Comparison of ENCODE assay signal across 8 mouse cellular contexts in the genomic region with DNA sequence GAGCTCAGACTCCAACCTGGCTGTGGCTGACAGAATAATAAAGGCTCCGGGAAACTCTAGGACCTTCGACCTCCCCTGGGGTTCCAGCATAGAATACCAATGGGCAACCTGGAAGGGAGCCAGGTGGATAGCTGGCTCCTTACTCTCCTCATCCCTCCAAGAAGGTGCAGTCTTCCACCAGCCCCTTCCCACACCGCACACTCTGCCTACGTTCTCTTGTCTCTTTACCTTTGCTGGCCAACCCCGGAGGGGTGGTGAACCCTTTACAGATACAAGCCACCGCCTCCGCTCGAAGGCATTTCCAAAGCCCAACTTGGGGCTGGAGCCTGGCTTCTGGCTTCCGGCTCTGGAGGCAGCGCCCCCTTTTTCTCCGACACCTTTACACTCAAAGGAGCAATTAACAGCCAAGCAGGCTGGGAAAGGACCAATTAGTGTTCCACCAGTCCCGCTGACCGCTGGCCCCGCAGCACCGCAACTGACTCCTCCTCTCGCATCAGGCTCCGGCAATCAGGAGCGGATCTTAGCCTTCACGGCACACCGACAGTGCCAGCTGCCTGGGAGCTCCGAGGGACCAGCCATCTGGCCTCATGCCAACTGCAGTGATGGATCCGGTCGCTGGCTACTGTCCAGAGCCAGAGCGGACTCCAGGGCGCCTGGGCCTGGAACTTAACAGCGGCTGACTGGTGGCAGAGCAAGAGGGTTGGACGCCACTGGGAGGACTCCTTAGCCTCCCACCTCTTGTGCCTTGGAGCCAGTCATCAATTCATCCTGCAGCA. TPM values are rescaled to one million over a fixed set of nuclear protein-coding genes. Genes with fewer than 3 reads are reported as not detected.
DNase-seq lines count a peak whose midpoint lies in the region; ATAC-seq and TF ChIP-seq lines count a peak whose summit lies in the region.

No protein-coding gene starts in this region.

- no peak for TF ChIP-seq POLR2A in cortical plate, adult 2 months (IDR thresholded peaks at IDR 0.05; ENCODE audit: extremely low read depth, insufficient read depth, low read length)

- no peak overlapping the region for H3K27ac ChIP-seq in cortical plate, adult 2 months (ENCODE audit: insufficient read depth, low read length)
- H3K27ac ChIP-seq in gastrocnemius, adult 2 months, result peak overlapping the region; percentile 61
- H3K27ac ChIP-seq in hindbrain, embryonic 13.5 days, result peak overlapping the region; percentile 59
- H3K27ac ChIP-seq in lung, embryonic 16.5 days (ENCODE audit: low read length), result no peak overlapping the region

- 1% methylated on average over 27 of the region's 27 CpGs for WGBS in hindbrain, embryonic 13.5 days
- 5% methylated on average over 27 of the region's 27 CpGs for WGBS in lung, embryonic 16.5 days

- intact Hi-C loops in gastrocnemius, adult 2 months (cut with DNase I), result no loop called here

- peak; percentile 92 to 97 for DNase-seq in adrenal gland, adult (ENCODE audit: inconsistent age in 2 of 2, low spot score in 1 of 2)
- peak; percentile 93 for DNase-seq in gastrocnemius, adult 2 months
- peak; percentile 77 to 79 for DNase-seq in layer of hippocampus, postnatal 36 days
- peak; percentile 86 for DNase-seq in retina, embryonic 14.5 days (ENCODE audit: low spot score)

- no peaks in the 10 kb centered on the region for H3K4me1 ChIP-seq in cortical plate, adult 2 months (ENCODE audit: control insufficient read depth, insufficient read depth, low read length)
- H3K4me1 ChIP-seq in hindbrain, embryonic 13.5 days (replicated peaks), result peaks cover 14% of the 10 kb centered on the region
- peaks cover 10% of the 10 kb centered on the region for H3K4me1 ChIP-seq in lung, embryonic 16.5 days (replicated peaks; ENCODE audit: control insufficient read depth, insufficient read depth, low read length)

- H3K9me3 ChIP-seq in hindbrain, embryonic 13.5 days, result no peaks in the 10 kb centered on the region
- no peaks in the 10 kb centered on the region for H3K9me3 ChIP-seq in lung, embryonic 16.5 days (ENCODE audit: control insufficient read depth, low read length)

- H3K36me3 ChIP-seq in hindbrain, embryonic 13.5 days, result no peaks in the 10 kb centered on the region
- no peaks in the 10 kb centered on the region for H3K36me3 ChIP-seq in lung, embryonic 16.5 days (ENCODE audit: control insufficient read depth, insufficient read depth, low read length)

- H3K9ac ChIP-seq in hindbrain, embryonic 13.5 days, result peak overlapping the region; percentile 64; the same call in 1 of the 2 replicates
- H3K9ac ChIP-seq in lung, embryonic 16.5 days (ENCODE audit: low read length), result peak overlapping the region; percentile 57

- peaks cover 29% of the 10 kb centered on the region for H3K27me3 ChIP-seq in hindbrain, embryonic 13.5 days
- peaks cover 3% of the 10 kb centered on the region; the same call in 1 of the 2 replicates for H3K27me3 ChIP-seq in lung, embryonic 16.5 days (ENCODE audit: control insufficient read depth, insufficient read depth, low read depth, low read length)

- 0 out of 2 replicates have a peak overlapping the region, but pooled peaks have one; percentile 3 for H3K4me3 ChIP-seq in cortical plate, adult 2 months (ENCODE audit: insufficient read depth, low read length)
- H3K4me3 ChIP-seq in gastrocnemius, adult 2 months, result peak overlapping the region; percentile 72
- peak overlapping the region; percentile 39 for H3K4me3 ChIP-seq in hindbrain, embryonic 13.5 days
- peak overlapping the region; percentile 40 for H3K4me3 ChIP-seq in lung, embryonic 16.5 days (ENCODE audit: low read length)

- ATAC-seq in hindbrain, embryonic 13.5 days (ENCODE audit: low FRiP score), result peak; percentile 95
- ATAC-seq in lung, embryonic 16.5 days (ENCODE audit: low read depth), result peak; percentile 88
- ATAC-seq in erythroid progenitor cell, adult 5-6 weeks (replicated peaks; ENCODE audit: low FRiP score, poor library complexity, severe bottlenecking), result no peak

- no peak for TF ChIP-seq CTCF in cortical plate, adult 2 months (IDR thresholded peaks at IDR 0.05; ENCODE audit: extremely low read depth, insufficient read depth, low read length)
- TF ChIP-seq CTCF in gastrocnemius, adult 2 months (IDR thresholded peaks at IDR 0.05), result peak; percentile 2; the same call in 1 of the 2 replicates

- H3K4me2 ChIP-seq in hindbrain, embryonic 13.5 days, result peak overlapping the region; percentile 62
- peak overlapping the region; percentile 73 for H3K4me2 ChIP-seq in lung, embryonic 16.5 days (ENCODE audit: low read depth, low read length)

RNA-seq across cellular contexts. Expression of a gene that starts 17.7 kb away (rescaled TPM):
- polyA plus RNA-seq in cortical plate, adult 2 months (2012; rRNA removed), result 17.7 and 18.5 TPM in 2 replicates
- 10 to 100 TPM; 58.9 to 76.8 TPM for total RNA-seq in gastrocnemius, adult 2 months (2021)
- 33.0 and 35.6 TPM in 2 replicates for polyA plus RNA-seq in hindbrain, embryonic 13.5 days (2015; fragmentation: Nextera tagmentation; extraction: Ambion mirVana)
- 10 to 100 TPM; 20.1 to 24.7 TPM for total RNA-seq in layer of hippocampus, postnatal 36 days (2021)
- 51.4 and 55.5 TPM in 2 replicates for polyA plus RNA-seq in lung, embryonic 16.5 days (2015; fragmentation: Nextera tagmentation; extraction: Ambion mirVana)
- total RNA-seq in erythroid progenitor cell, adult 5-6 weeks (2015; ENCODE audit: low replicate concordance), result 25.9 and 34.4 TPM in 2 replicates
- total RNA-seq in erythroid progenitor cell, adult 5-6 weeks (2017; ENCODE audit: low replicate concordance), result 18.0 and 29.3 TPM in 2 replicates

RNA-seq across cellular contexts. Expression of a gene that starts 21.2 kb away (rescaled TPM):
- polyA plus RNA-seq in cortical plate, adult 2 months (2012; rRNA removed), result not detected in 2 replicates
- total RNA-seq in gastrocnemius, adult 2 months (2021), result not detected
- polyA plus RNA-seq in hindbrain, embryonic 13.5 days (2015; fragmentation: Nextera tagmentation; extraction: Ambion mirVana), result not detected in 2 replicates
- total RNA-seq in layer of hippocampus, postnatal 36 days (2021), result not detected
- polyA plus RNA-seq in lung, embryonic 16.5 days (2015; fragmentation: Nextera tagmentation; extraction: Ambion mirVana), result not detected in 2 replicates
- total RNA-seq in erythroid progenitor cell, adult 5-6 weeks (2015; ENCODE audit: low replicate concordance), result not detected in 2 replicates
- total RNA-seq in erythroid progenitor cell, adult 5-6 weeks (2017; ENCODE audit: low replicate concordance), result not detected in 2 replicates

Comparison
In these comparisons a context has a peak if more than half of its experiments do, and no peak if none do; other contexts are left out.
1. H3K27ac ChIP-seq: peak in gastrocnemius, adult 2 months (single experiment) and hindbrain, embryonic 13.5 days (single experiment); none in cortical plate, adult 2 months (single experiment) and lung, embryonic 16.5 days (single experiment).
2. H3K4me3 ChIP-seq: peak in every context shown above with its lines; median percentile 72 in gastrocnemius, adult 2 months; 40 in lung, embryonic 16.5 days; 39 in hindbrain, embryonic 13.5 days; 3 in cortical plate, adult 2 months.
3. Peak in every context shown above with its lines, with median percentiles within 50 percentile points of each other: DNase-seq.